Mouse (Mus musculus): ENCODE data around the gene Nxpe4.

DNA sequence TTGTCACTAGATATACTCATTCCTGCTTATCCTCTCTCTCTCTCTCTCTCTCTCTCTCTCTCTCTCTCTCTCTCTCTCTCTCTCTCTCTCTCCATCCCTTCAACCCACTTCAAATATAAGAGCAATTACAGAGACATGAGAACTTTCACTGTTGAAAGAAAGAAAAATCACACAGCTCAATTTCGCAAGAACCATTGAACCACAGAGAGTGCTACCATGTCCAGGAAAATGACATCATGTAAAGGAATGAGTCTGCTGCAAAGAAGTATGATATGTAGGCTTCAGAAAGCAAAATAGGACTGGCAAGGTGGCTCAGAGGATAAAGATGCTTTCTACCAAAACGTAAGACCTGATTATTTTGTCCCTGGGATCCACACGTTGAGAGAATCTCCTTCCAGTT lies 184.0 kb downstream of the Nxpe4 start:
- no peak for TF ChIP-seq POLR2A (IDR thresholded peaks at IDR 0.05; ENCODE audit: extremely low read depth, insufficient read depth, low read length)
- no peak for TF ChIP-seq CTCF (IDR thresholded peaks at IDR 0.05; ENCODE audit: low read depth, low read length)

All from liver, adult 2 months (tissue).